Mouse (Mus musculus) heart, adult 18-20 months (tissue): ENCODE data around the gene Mex3d. TPM values are rescaled to one million over a fixed set of nuclear protein-coding genes. Genes with fewer than 3 reads are reported as not detected.
A peak's percentile ranks its signal among the peaks of the same experiment; 100 is the strongest.
"Not testable (repeated sequence)": the region's sequence is repeated elsewhere in the genome, so short reads cannot be mapped to it uniquely, and the experiment has no call there.

ENCODE experiments used
- DNase-seq, 2 experiments: peaks; one replicate each; pipeline ENCODE4 v3.0.0; 2021 to 2022; ENCODE audit warnings: mixed read lengths in 1 of 2
- total RNA-seq, 2 experiments: library from RNA; stranded (reverse); gene quantifications; 2 replicates each; pipeline ENCODE4 v1.2.3; 2021

The Mex3d gene
- total RNA-seq, 2 experiments from 2014 or later = 6.4 to 7.8 TPM

DNA sequence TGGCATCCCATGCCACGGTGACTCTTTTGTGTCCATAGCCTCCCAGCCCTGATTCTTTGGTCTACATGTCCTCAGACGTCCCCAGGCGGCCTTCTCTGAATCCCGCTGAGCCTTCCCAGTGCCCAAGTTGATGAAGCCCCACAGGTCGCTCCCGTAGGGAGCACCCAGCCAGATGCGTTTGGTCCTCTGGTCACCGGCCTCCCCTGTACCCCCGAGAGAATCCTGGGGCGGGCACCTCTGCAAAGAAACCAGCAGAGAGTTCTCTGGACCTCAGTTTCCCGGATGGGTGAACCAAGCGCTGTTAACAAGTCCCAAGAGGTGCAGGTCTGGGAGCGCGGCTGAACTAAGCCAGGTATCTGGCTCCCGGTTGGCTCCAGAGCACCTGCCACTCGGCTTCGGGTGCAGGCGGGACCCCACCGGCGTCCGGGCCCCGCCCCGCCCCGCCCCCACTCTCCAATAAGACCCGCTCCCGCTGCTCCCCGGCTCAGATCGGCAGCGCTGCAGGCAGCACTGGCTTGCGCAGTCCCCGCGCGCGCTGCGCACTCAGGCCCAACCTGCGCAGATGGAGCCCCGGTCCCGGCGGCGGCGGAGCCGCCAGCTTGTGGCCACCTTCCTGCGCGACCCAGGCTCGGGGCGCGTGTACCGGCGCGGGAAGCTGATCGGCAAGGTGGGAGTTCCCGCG lies 31.3 kb downstream of the Mex3d start, which contains the start of gene Plk5:
TSS of gene Plk5 (plus strand) at position 459 of the 682 bp plus-strand sequence.
- DNase-seq = no peak

DNA sequence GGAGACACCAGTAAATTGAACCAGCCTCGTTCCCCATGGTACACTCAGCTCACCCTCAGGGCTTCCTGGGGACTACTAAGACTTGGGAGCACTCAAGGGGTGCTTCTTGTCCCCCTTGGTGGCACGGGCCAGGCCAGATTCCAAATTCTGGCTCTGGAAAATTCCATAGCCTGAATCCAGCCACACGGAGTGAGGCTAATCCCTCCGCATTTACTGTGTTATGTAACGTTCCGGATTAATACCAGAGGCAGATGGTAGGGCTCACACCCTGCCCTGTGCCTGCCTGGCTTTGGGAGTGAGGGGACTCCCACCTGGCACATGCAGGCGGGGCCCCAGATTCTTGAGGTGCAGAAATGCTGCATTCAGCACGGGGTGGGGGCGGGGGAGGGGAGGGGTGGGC lies 32.0 kb downstream of the Mex3d start:
- DNase-seq = no peak

DNA sequence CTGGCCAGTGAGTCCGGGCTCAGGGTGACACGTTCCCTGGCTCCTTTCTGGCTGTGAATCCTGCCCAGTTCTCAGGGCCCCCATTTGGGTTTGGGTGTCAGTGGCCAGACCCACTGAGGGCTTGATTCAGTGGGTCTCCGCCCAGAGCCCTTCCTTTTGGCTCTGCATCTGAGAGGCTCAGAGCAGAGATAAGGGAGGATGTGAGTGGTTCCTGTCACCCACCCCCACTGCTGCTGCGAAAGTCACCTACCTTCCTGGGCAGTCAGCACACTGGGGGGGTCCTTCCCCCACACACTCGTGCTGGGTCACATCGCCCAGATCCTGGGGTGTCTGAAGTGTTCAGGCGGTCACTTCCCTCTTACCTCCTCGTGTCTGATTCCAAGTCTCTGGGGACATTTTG lies 34.7 kb downstream of the Mex3d start:
- DNase-seq = no peak

DNA sequence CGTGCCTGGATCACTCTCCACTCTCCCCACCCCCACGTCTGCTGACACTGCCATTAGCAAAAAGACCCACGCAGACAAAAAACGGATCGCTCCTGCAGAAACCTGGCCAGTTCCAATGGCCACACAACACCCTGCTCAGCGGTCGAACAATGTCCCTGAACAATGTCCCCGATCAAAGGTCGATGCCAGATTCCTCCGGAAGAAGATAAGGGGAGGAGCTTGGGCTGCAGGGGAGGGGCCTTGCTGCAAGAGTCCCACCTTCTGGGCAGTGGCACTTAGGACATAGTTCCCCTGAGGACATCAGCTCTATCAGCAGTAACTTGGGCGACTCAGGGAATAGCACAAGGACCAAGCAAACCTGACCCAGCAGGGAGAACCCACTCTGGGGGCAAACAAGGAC lies 35.6 kb downstream of the Mex3d start:
- DNase-seq = no peak

DNA sequence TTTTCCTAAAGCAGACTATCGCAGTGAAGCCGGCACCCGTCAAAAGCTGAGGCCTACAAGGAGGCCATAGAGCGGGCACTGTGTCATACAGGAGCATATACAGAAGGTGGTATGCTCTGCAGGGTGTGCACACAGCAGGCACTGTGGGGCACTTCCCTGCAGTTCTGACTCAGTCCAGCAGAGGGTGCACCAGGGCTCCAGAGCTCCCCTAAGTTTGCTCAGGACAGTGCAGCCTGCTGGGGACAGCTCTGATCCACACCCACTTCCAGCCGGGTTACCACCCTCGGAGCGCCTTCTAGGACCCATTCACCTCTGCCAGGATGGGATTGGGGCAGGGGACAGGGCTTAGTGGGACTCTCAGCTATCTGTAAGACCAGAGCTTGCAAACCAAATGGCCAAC lies 37.2 kb downstream of the Mex3d start:
- peak; percentile 82 to 95 for DNase-seq

GRCm38 (mm10) chr10:80348981-80349380 lies 38.5 kb downstream of the Mex3d start:
- peak; percentile 47 to 48 for DNase-seq

DNA sequence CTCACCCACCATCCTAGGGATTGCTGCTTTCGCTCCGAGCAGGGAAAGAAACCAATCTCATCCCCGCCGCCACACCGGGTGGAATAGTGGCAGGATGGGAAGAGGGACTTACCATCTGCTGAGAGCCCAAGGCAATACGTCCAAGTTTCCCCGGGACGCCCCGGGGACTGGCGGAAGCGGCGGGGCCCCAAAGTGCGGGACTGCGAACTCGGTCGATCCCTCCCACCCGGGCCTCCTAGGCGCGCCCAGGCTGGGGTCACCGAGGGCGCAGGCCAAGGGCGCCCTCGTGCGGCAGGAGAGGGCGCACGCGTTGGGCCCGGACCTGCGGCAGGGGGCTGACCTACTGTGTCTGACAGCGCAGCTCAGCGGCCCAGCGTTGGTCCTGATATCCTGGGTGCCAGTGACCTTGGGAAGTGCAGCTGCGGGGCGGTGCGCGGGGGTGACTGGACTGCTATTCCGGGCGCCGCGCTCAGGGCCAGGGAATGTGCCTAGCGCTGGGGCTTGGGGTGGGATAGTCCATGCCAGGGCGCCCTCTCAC lies 39.1 kb downstream of the Mex3d start, which contains the start of gene Adamtsl5:
TSS of gene Adamtsl5 (minus strand) at position 169 of the 538 bp plus-strand sequence.
- peak; percentile 82 to 87 for DNase-seq

- peak; percentile 72 to 77 for DNase-seq
Observed at GRCm38 (mm10) chr10:80347514-80347967, 39.9 kb downstream of the Mex3d start.

DNA sequence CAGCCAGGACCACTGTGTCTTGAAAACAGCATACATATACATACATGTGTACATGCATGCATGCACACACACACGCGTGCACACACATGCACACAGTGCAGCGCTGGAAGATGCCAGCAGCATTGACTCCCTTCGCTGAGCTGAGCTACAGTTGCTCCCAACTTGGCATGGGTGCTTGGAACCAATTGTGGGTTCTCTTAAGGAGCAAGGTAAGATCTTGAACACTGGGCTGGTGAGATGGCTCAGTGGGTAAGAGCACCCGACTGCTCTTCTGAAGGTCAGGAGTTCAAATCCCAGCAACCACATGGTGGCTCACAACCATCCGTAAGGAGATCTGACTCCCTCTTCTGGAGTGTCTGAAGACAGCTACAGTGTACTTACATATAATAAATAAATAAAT lies 41.5 kb downstream of the Mex3d start:
- not testable (repeated sequence) for DNase-seq

- DNase-seq = no peak
Observed at GRCm38 (mm10) chr10:80345122-80345521, 42.3 kb downstream of the Mex3d start.

- peak; percentile 64 to 76 for DNase-seq
Observed at GRCm38 (mm10) chr10:80344131-80344661, 43.3 kb downstream of the Mex3d start.

- DNase-seq = no peak
Observed at GRCm38 (mm10) chr10:80343425-80343895, 44.0 kb downstream of the Mex3d start.

GRCm38 (mm10) chr10:80342749-80343424 lies 44.6 kb downstream of the Mex3d start:
- peak; percentile 56 to 57 for DNase-seq

- DNase-seq = no peak
Observed at GRCm38 (mm10) chr10:80342305-80342748, 45.1 kb downstream of the Mex3d start.

DNA sequence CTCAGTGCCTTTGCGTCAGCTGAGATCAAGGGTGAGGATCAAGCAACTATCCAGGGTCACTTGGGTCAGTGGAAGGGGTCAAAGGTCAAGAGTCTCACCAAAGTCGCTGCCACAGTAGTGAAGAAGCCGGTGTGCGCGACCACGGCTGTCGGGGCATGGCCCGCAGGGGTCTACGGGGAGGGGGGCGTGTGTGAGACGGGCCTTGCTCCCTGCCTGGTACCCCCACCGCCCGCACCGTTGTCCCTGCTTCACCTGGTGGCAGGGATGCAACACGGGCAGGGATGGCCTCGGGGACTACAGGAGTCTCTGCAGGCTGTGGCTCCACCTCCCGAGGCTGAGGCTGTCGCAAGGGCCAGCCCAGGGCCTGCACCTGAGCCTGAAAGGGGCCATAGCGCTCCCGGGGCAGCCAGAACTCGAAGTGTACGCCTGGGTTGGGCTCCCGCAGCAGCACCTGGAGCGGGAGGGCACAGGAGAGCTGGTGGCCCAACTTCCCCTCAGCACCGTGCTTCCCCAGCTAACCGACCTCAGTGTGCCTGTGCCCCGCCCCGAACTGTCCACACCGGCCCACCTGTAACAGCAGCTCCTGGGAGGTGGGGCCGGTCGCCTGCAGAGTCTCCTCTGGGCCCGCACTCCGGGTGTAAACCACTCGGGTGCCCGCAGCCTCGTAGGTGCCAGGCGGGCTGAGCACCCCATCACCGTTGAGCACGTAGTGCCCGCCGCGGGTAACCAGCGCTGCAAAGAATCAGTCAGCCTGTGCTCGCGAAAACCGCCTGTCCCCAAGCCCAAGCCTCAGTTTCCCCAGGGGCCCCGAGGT lies 45.8 kb downstream of the Mex3d start:
- DNase-seq = no peak

- no peak for DNase-seq
Observed at GRCm38 (mm10) chr10:80341026-80341425, 46.4 kb downstream of the Mex3d start.

DNA sequence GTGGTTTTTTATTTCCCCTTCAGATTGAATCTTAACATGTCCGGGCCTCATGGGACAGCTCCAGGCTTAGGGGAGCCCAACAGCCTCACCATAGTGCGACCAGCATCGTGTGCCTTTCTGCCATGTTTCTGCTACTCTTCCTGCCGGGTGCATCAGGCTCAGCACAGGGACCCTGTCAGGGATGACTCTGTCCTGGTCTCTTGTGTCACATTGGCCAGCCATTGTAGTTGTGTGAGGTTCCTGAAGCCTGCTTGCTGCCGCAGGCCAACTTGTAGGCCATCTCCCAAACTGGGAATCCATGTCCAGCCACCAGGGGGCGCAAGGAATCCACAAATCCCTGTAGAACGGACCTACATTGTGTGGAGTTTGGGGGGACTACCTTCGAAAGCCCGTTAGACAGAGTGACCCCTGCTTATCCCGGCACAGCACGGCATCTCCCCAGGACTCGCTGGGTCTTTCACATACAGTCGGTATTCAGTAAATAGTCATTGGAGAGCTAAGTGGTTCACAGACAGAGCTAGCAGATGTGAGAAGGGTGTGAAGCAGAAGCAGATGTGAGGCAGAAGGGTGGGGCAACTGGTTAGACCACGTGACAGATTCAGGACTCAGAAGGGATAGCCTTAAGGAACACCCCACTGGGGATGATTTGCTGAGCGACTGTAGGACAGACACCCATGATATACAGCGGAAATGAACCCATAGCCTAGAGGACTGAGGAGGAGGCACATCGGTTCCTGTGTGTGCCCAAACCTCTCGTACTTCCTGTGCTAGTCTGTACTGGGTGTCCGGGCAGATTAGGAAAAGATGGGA lies 47.3 kb downstream of the Mex3d start:
- peak; percentile 84 to 95 for DNase-seq

GRCm38 (mm10) chr10:80336263-80336662 lies 51.2 kb downstream of the Mex3d start:
- no peak for DNase-seq

DNA sequence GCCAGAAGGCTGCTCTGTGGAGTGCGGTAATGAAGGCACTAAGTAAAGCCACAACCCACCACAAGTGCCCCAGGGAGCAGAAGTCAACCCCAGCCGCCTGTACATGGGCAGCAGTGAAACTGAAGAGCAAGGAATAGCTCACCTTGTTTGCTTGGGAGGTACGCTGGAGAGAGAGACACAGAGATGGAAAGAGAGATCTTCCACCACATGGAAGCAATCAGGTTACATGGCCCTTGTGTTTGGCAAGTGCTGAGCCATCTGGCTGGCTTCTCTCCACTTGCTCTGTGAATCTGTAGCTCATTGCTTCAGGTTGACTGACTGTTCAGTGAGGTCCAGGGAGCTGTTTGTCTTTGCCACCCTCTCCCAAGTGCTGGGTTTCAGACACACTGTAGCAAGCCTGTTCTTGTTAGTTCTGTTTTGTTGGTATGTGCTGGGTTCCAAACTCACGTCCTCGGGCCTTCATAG lies 54.9 kb downstream of the Mex3d start:
- no peak for DNase-seq

GRCm38 (mm10) chr10:80331636-80332524 lies 55.6 kb downstream of the Mex3d start:
- DNase-seq = no peak
